Mouse (Mus musculus) erythroblast, embryonic 14.5 days (primary cell): Measurements from ENCODE around the gene Kcnh8.

Source experiments
- GATA1 ChIP-seq: IDR thresholded peaks from 2 replicates; pipeline ENCODE4 v1.6.1; 2012; ENCODE audit warnings: low read length, inconsistent platforms, mixed read lengths
- TAL1 ChIP-seq: IDR thresholded peaks from 3 replicates; pipeline ENCODE4 v1.6.1; 2012; ENCODE audit warnings: low read length, inconsistent platforms, mixed read lengths

- TF ChIP-seq GATA1 (no peak), TAL1 (no peak)
Observed at GRCm38 (mm10) chr17:52972735-52973134, 370.2 kb downstream of the Kcnh8 start.
